Mouse (Mus musculus): ENCODE results near the gene Tgfb3. TPM values are rescaled to one million over a fixed set of nuclear protein-coding genes. Genes with fewer than 3 reads are reported as not detected.

Gene Tgfb3
- polyA plus RNA-seq, 1 experiment: 3.2 TPM

DNA sequence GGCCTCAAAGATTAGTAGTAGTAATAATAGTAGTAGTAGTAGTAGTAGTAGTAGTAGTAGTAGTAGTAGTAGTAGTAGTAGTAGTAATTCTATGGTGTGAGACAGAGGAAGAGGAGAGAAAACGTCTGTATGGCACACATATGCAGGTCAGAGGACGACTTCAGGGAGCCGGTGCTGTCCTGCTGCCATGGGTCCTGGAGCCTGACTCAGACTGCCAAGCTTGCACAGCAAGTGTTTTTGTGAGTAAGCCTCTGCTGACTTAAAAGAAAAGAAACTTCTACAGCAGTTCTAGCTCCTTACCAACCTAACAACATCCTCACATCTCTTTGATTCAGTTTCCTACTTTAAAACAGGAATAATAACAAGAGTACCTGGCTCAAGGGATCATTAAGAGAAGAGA is 64.2 kb downstream of the Tgfb3 start:
- Histone ChIP-seq H3K4me1 (ENCODE audit: control insufficient read depth, insufficient read depth, insufficient read length, low read length) (no peaks in the 10 kb centered on the region), H3K4me3 (ENCODE audit: low read depth, low read length) (no peak overlapping the region), H3K27ac (ENCODE audit: insufficient read depth, low read depth, low read length) (no peak overlapping the region), H3K36me3 (ENCODE audit: control insufficient read depth, insufficient read depth, low read length) (0 out of 2 replicates have a peak, but pooled peaks cover 1% of the 10 kb centered on the region), H3K27me3 (ENCODE audit: control insufficient read depth, insufficient read depth, low read length) (no peaks in the 10 kb centered on the region)
- TF ChIP-seq CTCF (IDR thresholded peaks at IDR 0.05; ENCODE audit: extremely low read depth, insufficient read length, insufficient replicate concordance, low read depth, low read length) (no peak), POLR2A (IDR thresholded peaks at IDR 0.05; ENCODE audit: low read depth, low read length) (no peak)
- 90% methylated on average over 3 of the region's 3 CpGs for WGBS

GRCm38 (mm10) chr12:86014174-86014573 is 64.7 kb downstream of the Tgfb3 start:
- H3K27me3 ChIP-seq (ENCODE audit: control insufficient read depth, insufficient read depth, low read length): no peaks in the 10 kb centered on the region
- no peak overlapping the region for H3K27ac ChIP-seq (ENCODE audit: insufficient read depth, low read depth, low read length)
- no peak overlapping the region for H3K4me3 ChIP-seq (ENCODE audit: low read depth, low read length)
- no peaks in the 10 kb centered on the region for H3K4me1 ChIP-seq (ENCODE audit: control insufficient read depth, insufficient read depth, insufficient read length, low read length)
- TF ChIP-seq POLR2A (IDR thresholded peaks at IDR 0.05; ENCODE audit: low read depth, low read length) (no peak), CTCF (IDR thresholded peaks at IDR 0.05; ENCODE audit: extremely low read depth, insufficient read length, insufficient replicate concordance, low read depth, low read length) (no peak)
- 84% methylated on average over 2 of the region's 2 CpGs for WGBS
- H3K36me3 ChIP-seq (ENCODE audit: control insufficient read depth, insufficient read depth, low read length): no peaks in the 10 kb centered on the region

- Histone ChIP-seq H3K27me3 (ENCODE audit: control insufficient read depth, insufficient read depth, low read length) (no peaks in the 10 kb centered on the region), H3K4me1 (ENCODE audit: control insufficient read depth, insufficient read depth, insufficient read length, low read length) (no peaks in the 10 kb centered on the region), H3K4me3 (ENCODE audit: low read depth, low read length) (no peak overlapping the region), H3K27ac (ENCODE audit: insufficient read depth, low read depth, low read length) (no peak overlapping the region), H3K36me3 (ENCODE audit: control insufficient read depth, insufficient read depth, low read length) (no peaks in the 10 kb centered on the region)
- no peak for TF ChIP-seq POLR2A (IDR thresholded peaks at IDR 0.05; ENCODE audit: low read depth, low read length)
- TF ChIP-seq CTCF (IDR thresholded peaks at IDR 0.05; ENCODE audit: extremely low read depth, insufficient read length, insufficient replicate concordance, low read depth, low read length): no peak
- WGBS: 88% methylated on average over 2 of the region's 2 CpGs
Observed at GRCm38 (mm10) chr12:86012195-86012594, 66.6 kb downstream of the Tgfb3 start.

DNA sequence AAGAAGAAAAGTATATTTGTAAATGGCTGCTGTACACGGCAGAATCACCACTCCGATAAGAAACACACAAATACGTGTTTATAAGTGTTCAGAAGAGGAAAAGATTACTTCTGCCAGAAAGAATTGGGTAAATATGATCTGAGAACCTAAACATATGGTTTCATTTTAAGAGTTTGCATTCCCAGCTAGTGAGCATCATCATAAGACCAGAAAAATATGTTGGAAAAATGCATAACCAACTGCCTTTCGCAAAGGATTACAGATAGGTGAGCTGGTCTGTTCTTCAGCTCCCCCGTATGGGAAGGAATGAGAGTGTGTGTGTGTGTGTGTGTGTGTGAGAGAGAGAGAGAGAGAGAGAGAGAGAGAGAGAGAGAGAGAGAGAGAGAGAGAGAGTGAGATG is 68.2 kb downstream of the Tgfb3 start:
- WGBS: 86% methylated on average over 5 of the region's 5 CpGs
- TF ChIP-seq POLR2A (IDR thresholded peaks at IDR 0.05; ENCODE audit: low read depth, low read length) (no peak), CTCF (IDR thresholded peaks at IDR 0.05; ENCODE audit: extremely low read depth, insufficient read length, insufficient replicate concordance, low read depth, low read length) (no peak)
- Histone ChIP-seq H3K36me3 (ENCODE audit: control insufficient read depth, insufficient read depth, low read length) (no peaks in the 10 kb centered on the region), H3K4me1 (ENCODE audit: control insufficient read depth, insufficient read depth, insufficient read length, low read length) (no peaks in the 10 kb centered on the region), H3K4me3 (ENCODE audit: low read depth, low read length) (no peak overlapping the region), H3K27ac (ENCODE audit: insufficient read depth, low read depth, low read length) (no peak overlapping the region), H3K27me3 (ENCODE audit: control insufficient read depth, insufficient read depth, low read length) (no peaks in the 10 kb centered on the region)

DNA sequence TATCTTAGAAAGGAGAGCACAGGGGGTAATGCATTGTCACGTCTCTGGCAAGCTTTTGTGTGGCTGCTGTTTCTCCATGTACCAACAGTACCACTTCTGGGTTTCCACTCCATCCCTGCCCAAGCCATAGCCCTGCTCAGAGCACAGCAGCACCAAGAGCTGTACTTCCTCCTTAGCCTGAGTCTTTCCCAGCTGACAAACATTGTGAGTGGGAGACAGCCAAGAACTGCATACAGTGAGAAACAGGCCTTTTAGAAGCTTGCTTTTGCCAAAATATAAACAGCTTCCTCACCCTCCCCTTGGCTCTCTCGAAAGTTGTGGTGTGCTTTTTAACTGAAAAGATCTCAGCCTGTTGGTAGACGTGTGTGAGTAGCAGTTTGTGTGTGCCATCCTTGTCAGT is 71.5 kb downstream of the Tgfb3 start:
- H3K27ac ChIP-seq (ENCODE audit: insufficient read depth, low read depth, low read length): 0 out of 2 replicates have a peak overlapping the region, but pooled peaks have one; percentile 11
- H3K36me3 ChIP-seq (ENCODE audit: control insufficient read depth, insufficient read depth, low read length): no peaks in the 10 kb centered on the region
- TF ChIP-seq CTCF (IDR thresholded peaks at IDR 0.05; ENCODE audit: extremely low read depth, insufficient read length, insufficient replicate concordance, low read depth, low read length) (no peak), POLR2A (IDR thresholded peaks at IDR 0.05; ENCODE audit: low read depth, low read length) (no peak)

More for the DNA sequence above, 71.5 kb downstream of the Tgfb3 start:
- WGBS: 77% methylated on average over 3 of the region's 3 CpGs
- Histone ChIP-seq H3K4me1 (ENCODE audit: control insufficient read depth, insufficient read depth, insufficient read length, low read length) (no peaks in the 10 kb centered on the region), H3K4me3 (ENCODE audit: low read depth, low read length) (no peak overlapping the region), H3K27me3 (ENCODE audit: control insufficient read depth, insufficient read depth, low read length) (no peaks in the 10 kb centered on the region)

Other genes starting within 250 kb of the Tgfb3 start
- gene Ift43, start 3.5 kb upstream of the Tgfb3 start, polyA plus RNA-seq (2012; rRNA removed): 6.1 and 15.2 TPM in 2 replicates
- gene Gpatch2l, start 162.8 kb upstream of the Tgfb3 start, polyA plus RNA-seq (2012; rRNA removed): 2.3 and 4.3 TPM in 2 replicates

Measured in small intestine, adult 2 months (tissue).